Mouse (Mus musculus) liver, adult (tissue): ENCODE data around the gene Borcs6.

Experiments
- GATA4 ChIP-seq: IDR thresholded peaks from 2 replicates; pipeline ENCODE4 v1.6.1; 2014; ENCODE audit warnings: mild to moderate bottlenecking, low read length; ENCODE audit not compliant: insufficient replicate concordance

Gene Borcs6

GRCm38 (mm10) chr11:69073951-69074775 is 14.6 kb downstream of the Borcs6 start:
- TF ChIP-seq GATA4 = no peak

GRCm38 (mm10) chr11:69074776-69075069 is 15.2 kb downstream of the Borcs6 start:
- TF ChIP-seq GATA4 = no peak

- TF ChIP-seq GATA4 = no peak
Measured at GRCm38 (mm10) chr11:69075764-69076479, 16.4 kb downstream of the Borcs6 start.

- TF ChIP-seq GATA4 = no peak
Measured at GRCm38 (mm10) chr11:69076572-69076971, 17.1 kb downstream of the Borcs6 start.

- no peak for TF ChIP-seq GATA4
Measured at GRCm38 (mm10) chr11:69077316-69077715, 17.8 kb downstream of the Borcs6 start.

- no peak for TF ChIP-seq GATA4
Measured at GRCm38 (mm10) chr11:69078041-69078440, 18.5 kb downstream of the Borcs6 start.

- TF ChIP-seq GATA4 = no peak
Measured at GRCm38 (mm10) chr11:69078805-69079438, 19.4 kb downstream of the Borcs6 start.

GRCm38 (mm10) chr11:69080102-69080854 is 20.8 kb downstream of the Borcs6 start:
- no peak for TF ChIP-seq GATA4

- no peak for TF ChIP-seq GATA4
Measured at GRCm38 (mm10) chr11:69080855-69081222, 21.3 kb downstream of the Borcs6 start.

GRCm38 (mm10) chr11:69081613-69082012 is 22.1 kb downstream of the Borcs6 start:
- TF ChIP-seq GATA4 = no peak

GRCm38 (mm10) chr11:69085608-69086007 is 26.1 kb downstream of the Borcs6 start:
- no peak for TF ChIP-seq GATA4

- TF ChIP-seq GATA4 = no peak
Measured at GRCm38 (mm10) chr11:69086390-69086789, 26.9 kb downstream of the Borcs6 start.

GRCm38 (mm10) chr11:69087082-69087481 is 27.6 kb downstream of the Borcs6 start:
- no peak for TF ChIP-seq GATA4

GRCm38 (mm10) chr11:69087597-69087996 is 28.1 kb downstream of the Borcs6 start:
- TF ChIP-seq GATA4 = no peak

- 0 out of 2 replicates have a peak, but pooled peaks have one; percentile 7 for TF ChIP-seq GATA4
Measured at GRCm38 (mm10) chr11:69088103-69088855, 28.8 kb downstream of the Borcs6 start, which contains the start of gene Vamp2. Gene Vamp2 (plus strand): TSS chr11:69088490.
